Mouse (Mus musculus) ovary, postnatal 14 days (tissue): Measurements from ENCODE around the gene Pole2.
"Not testable (repeated sequence)": the region's sequence is repeated elsewhere in the genome, so short reads cannot be mapped to it uniquely, and the experiment has no call there.

Experiments
- DNase-seq: peaks from one replicate; pipeline ENCODE4 v3.0.0; 2022; ENCODE audit warnings: low spot score

The Pole2 gene

DNA sequence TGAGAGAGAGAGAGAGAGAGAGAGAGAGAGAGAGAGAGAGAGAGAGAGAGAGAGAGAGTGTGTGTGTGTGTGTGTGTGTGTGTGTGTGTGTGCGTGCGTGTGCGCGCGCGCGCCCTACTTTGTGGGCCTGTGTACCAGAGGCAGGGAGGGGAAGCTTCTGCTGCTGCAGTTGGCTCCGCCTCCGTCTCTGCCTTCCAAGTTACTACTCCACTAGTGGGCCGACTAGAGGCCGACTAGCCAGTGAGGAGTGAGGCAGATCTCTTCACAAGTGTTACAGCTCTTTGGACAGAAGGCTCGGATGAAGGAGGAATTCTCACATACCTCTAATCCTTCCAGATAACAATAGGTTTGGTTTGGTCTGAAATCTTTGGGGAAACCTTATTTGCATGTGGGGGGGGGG, 48.6 kb downstream of the Pole2 start:
- no peak for DNase-seq

DNA sequence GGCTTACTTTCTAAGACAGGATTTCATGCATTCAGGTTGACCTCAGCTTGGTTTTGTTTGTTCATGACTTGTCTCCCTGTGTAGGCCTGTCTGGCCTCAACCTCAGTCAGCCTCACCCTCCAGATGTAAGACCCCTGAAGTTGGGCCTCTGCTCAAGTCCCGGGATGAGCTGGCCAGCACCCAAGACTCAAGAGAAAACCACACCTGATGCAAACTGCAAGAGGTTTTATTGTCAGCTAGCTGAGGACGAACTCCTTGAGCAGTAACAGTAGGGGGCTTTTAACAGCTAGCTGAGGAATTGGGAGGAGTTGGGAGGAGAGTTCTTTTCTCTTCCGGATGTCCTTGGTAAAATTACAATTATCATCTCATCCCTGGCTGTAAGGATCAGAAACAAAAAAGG, 50.5 kb downstream of the Pole2 start:
- no peak for DNase-seq

DNA sequence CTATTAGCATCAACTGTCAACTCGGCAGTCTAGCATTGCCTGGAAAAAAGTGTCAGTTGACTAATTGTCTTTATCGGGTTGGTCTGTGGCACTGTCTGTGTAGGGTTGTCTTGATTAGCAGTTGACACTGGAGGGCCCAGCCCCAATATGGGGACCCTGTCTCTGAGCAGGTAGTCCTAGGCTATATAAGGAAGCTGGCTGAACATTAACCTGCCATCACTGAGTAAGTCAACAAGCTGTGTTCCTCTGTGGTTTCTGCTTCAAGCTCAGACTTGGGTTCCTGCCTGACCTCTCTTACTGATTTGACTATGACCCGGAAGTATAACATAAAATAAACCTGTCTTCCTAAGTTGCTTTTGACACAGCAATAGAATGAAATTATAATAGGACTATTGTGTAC, 52.0 kb downstream of the Pole2 start:
- no peak for DNase-seq

DNA sequence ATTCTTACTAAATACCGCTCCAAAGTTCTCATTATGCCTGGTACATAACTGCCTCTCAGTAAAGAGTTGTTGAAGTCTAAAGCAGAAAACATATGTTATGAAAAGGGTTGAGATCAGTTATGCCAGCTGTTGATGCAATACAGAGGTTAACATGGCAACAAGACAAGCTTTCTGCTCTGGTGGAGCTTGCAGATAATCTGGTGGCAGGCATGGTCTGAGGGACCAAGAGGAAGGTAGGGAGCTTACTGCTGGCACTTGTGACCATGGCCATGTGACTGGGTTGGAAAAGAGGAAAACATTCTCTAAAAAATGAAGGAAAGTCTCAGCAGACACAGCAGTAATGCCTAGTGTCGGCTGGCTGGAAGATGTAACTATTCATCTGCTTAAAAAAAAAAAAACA, 56.7 kb downstream of the Pole2 start:
- no peak for DNase-seq

DNA sequence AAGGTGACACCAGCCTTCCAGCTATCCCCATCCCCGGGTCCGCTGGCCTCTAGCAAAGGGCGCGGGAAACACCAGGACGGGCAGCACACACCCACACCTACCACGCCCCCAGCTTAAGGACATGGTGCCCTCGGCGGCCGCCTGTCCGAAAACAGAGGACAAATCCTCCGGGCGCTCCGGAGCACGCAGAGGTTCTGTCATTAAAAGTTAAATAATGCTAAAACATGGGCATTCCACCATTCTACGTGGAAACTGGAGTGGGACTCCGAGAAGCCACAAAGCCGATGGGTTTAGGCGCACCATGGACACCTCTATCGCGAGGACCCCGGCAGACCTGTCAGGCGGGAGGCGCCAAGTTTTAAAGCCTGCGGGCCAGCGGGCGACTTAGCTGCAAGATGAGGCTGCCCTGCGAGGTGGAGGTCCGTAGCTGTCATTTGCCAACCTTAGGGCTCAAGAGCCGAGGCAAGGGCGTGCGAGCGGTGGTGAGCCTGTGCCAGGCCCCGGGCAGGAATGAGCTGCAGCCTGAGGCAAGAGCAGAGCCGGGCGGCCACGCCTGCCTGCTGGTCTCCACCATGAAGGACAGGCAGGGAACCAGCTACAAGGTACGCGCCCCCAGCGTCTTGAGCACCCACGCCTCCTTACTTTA, 59.4 kb downstream of the Pole2 start, which contains the start of gene Lrr1:
Gene Lrr1, plus strand, starts transcription at position 354 of the 646 bp plus-strand sequence.
- DNase-seq = peak; percentile 81

DNA sequence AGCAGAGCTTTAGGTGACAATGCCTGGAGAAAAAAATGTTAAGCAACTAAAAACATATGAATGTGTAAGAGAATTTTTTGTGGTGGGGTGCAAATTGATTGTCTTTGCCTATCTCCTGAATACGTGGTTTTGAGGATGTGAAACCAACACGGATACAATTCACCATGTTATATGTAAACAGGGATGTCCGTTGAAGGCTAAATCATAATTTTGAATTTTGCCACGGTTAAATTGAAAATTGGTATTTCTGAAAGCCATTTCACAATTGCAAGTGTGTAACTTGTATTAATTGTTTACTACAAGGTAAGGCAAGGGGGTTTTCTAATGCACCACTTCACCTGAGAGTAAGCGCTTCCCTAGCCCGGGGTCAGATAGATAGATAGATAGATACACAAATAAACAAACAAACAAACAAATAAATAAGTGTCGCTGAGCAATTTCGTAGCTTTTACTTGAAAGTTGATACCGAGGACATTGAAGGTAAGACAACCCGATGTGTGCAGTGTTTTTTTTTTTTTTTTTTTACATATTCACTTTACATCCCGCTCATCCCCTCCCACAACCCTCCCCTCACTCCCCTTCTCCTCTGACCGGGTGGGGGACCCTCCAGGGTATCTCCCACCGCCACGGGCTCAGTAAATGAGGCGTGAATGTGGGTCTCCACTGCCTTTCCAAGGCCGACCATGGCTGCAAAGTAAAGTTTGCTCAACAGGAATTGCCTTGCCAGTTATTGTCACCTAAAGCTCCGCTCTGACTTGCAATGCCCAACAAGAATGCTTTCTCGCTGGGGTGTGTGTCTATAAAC, 60.1 kb downstream of the Pole2 start:
- no peak for DNase-seq

DNA sequence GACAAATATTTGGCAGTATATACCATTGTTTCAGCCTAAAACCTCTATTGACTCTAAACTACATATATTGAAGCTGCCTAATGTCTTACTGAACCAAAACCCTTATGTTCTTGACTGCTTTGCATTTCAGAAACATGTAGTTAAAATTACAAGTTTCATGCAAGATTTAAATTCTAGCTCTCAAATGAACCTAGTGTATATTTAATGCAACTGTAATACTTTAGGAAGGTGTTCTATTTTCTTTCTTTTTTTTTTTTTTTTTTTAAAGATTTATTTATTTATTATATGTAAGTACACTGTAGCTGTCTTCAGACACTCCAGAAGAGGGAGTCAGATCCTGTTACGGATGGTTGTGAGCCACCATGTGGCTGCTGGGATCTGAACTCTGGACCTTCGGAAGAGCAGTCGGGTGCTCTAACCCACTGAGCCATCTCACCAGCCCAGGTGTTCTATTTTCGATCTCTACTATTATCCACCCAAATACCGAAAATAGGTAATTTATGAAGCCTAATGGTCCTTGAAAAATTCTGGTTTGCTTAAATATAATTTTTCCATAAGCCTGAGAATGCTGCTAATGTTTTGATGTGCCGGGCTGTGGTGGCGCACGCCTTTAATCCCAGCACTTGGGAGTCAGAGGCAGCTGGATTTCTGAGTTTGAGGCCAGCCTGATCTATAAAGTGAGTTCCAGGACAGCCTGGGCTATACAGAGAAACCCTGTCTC, 61.0 kb downstream of the Pole2 start:
- not testable (repeated sequence) for DNase-seq

DNA sequence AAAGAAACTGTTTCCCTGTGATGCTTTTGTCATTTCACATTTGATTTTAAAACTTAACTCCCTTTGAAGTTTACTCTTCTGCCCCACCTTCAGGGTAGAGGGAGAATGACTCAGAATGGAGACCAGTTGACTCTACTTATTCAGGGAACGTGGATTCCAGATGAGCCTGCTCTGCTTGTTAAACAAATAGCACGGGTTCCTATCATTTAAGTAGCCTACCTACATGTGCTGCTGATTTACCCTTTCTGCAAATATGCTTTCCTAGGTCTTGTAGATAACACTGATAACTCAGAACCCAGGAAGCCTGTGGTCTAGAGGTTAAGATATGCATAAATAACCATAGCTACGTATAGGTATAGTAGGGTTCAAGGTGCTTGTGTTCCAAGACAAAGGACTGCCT, 63.1 kb downstream of the Pole2 start:
- no peak for DNase-seq

DNA sequence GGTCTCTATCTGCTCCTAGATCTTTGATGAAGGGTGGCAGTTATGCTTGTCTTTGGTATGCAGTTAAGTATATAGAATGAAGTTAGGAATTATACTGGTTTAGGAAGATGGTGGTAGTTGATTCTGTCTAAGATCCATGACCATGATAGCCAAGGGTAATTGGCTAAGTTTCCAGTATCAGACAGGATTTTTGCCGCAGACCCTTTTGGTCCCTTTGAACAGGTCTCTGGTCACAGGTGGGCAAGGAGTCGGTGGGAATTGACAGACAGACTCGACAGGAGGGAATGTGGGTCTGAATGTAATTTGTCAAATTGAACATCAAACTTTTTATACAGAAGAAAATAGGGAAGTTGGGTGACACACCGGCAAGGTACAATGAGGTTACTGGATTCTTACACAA, 64.4 kb downstream of the Pole2 start:
- not testable (repeated sequence) for DNase-seq

DNA sequence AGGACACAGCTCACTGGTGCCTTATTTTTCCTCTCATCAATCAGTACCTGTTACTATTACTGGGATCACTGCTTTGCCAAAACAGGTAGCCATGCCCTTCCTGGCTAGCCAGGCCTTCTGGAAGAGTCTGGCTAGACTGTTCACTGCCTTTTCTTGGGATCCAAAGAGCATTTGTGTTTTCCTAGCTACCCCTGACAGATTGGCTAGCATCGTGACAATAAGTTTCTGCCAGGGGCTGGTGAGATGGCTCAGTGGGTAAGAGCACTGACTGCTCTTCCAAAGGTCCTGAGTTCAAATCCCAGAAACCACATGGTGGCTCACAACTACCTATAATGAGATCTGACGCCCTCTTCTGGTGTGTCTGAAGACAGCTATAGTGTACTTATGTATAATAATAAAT, 67.3 kb downstream of the Pole2 start:
- not testable (repeated sequence) for DNase-seq

DNA sequence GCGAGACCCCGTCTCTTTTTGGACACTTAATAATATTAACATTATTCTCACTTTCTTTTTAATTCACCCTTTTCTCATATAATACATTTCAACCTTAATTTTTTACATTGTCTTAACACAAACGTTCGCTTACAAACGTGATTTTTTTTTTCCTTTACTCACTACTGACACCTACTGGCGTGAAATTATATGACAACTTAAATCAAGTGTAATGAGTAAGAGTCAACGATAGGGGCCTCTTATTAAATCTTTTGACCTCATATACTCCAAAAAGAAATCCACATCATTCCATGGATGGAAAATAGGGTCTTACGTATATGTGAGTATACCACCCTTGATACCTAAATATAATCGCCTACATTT, 68.4 kb downstream of the Pole2 start:
- no peak for DNase-seq

DNA sequence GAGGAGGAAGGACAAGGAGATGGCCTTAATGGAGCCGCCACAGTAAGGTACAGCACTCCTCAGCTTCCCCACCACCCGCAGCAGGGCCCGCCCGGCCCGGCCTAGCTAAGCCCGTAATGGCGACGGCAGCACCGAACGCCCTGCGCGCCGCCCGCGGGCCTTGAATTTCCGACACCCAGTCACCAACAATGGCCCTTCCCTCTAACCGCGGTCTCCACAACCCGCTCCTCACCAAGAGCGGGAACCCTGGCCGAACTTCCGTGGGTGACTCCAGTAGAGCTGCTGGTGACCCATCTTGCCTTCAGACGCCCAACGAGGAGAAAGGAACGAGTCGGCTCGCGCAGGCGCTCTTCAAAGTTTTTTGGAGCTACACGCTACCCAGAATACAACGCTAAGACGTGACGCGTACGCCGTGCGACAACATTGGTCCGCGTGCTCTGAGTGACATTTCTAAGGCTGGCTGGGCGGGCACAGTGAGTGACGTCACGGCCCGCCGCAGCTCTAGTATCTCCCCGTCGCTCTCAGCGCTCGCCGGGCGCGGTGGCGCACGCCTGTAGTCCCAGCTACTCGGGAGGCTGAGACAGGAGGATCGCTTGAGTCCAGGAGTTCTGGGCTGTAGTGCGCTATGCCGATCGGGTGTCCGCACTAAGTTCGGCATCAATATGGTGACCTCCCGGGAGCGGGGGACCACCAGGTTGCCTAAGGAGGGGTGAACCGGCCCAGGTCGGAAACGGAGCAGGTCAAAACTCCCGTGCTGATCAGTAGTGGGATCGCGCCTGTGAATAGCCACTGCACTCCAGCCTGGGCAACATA, 69.0 kb downstream of the Pole2 start, which contains the start of gene Rps29:
Gene Rps29, minus strand, starts transcription at position 422 of the 813 bp plus-strand sequence.
- DNase-seq = peak; percentile 95

DNA sequence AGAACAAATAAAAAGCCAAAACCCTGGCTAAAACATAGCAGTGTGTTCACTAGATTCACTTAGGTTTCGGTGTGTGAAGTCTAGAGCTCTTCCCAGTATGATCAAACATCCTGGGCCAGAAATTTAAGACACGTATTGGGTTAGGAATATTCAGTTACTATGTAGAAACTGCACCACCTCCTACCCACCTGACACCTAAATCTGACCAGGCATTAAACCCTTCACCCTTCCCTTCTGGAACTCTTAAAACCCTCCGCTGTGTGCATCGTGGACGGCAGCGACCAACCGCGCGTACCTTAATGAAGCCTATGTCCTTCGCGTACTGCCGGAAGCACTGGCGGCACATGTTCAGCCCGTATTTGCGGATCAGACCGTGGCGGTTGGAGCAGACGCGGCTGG, 69.6 kb downstream of the Pole2 start:
- no peak for DNase-seq

DNA sequence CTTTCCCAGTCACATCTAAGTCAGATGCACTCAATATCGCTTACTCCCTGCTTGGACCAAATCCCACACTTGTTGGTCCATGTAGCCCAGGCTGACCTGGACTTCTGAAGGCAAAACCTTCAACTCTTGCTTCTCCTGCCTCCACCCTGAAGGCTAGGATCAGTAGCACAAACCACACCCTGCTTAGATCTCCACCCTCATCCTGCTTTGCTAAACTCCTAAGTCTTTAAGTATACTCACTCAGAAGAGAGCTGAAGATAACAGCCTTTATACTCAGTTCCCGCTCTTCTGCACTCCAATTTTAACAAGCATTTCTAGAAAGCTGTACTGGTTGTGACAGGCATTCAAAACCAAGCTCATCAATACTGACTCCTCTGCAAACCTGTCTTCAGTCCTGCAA, 70.9 kb downstream of the Pole2 start:
- no peak for DNase-seq

DNA sequence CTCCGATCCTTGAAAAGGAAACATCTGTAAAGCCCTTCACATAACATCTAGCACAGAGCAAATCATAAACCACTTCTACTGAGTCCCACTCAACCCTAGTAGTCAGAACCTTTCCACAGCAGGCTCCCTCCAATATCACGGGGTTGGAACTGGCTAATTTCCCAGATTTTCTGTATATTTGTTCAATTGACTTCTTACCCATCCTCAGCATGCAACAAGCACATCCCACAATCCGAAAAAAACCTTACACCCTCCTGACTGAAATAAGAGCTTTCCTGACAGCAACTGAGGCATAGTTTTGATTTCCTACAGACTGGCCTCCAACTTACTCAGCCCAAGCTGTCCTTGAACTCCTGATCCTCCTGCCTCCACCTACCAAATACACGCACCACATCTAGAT, 71.6 kb downstream of the Pole2 start:
- no peak for DNase-seq

DNA sequence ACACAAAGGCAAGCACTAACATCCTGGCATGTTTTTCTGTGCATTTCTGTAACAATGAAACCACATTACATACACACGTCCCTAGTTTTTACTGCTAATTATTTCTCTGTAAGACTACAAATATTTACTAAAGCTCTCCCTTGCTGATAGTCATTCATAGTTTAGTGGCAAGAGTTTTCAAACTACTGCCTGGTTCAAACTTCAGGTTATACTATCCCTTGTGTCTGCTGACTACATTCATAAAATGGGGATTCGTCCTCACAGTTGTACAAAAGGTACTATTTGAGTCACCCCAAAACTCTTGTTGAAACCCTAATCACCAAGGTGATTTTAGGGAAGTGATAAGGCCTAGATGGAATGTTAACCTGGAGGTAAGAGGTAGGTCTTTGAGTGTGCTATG, 72.1 kb downstream of the Pole2 start:
- no peak for DNase-seq
